Mouse (Mus musculus) heart, adult 9 months (tissue): ENCODE measurements around the gene Kcnk15.

Experiments used
- DNase-seq, 2 experiments: peaks; one replicate each; pipeline ENCODE4 v3.0.0; 2022; ENCODE audit warnings: low spot score in 2 of 2

Kcnk15 gene

DNA sequence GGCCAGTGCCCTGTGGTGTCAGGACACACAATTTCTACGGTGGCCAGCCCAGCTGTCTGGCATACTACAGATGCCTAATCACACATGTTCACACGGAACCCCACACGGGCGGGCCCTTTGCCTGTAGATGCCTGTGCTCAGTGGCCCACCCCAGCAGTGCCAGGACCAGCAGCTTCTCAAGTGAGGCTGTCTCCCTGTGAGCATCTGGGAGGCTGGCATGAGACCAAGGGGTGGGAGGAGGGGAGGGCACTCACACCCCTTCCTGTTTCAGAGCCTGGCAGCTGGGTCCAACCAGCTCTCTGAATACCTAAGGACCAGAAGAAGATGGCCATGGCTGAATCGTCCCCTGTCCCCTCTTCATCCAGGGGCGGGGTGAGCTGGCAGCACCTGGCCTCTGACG lies 22.0 kb downstream of the Kcnk15 start:
- no peak for DNase-seq

- DNase-seq = no peak
Observed at GRCm38 (mm10) chr2:163876830-163877498, 23.5 kb downstream of the Kcnk15 start.

GRCm38 (mm10) chr2:163880891-163881290 lies 27.4 kb downstream of the Kcnk15 start:
- DNase-seq = no peak

GRCm38 (mm10) chr2:163882859-163883652 lies 29.6 kb downstream of the Kcnk15 start:
- no peak for DNase-seq

DNA sequence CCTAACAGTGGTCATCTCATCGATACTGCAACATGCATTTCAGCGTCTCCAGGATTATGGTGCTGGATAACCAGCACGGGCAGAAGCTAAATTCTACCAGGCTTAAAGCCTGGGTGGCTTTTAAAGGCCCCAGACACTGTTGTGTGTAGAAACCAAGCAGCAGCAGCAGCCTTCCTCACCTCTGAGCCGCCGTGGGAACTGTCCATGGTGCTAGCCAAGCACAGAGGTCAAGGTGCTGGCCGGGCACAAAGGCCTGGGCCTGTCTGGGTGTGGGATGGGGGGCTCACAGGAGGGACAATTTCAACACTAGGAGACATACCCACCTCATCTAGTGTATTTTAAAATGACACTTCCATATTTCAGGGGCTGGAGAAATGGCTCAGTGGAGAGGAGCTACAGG lies 36.0 kb downstream of the Kcnk15 start:
- DNase-seq = no peak

GRCm38 (mm10) chr2:163890586-163890985 lies 37.1 kb downstream of the Kcnk15 start:
- no peak for DNase-seq

- DNase-seq = no peak
Observed at GRCm38 (mm10) chr2:163891271-163891670, 37.8 kb downstream of the Kcnk15 start.

DNA sequence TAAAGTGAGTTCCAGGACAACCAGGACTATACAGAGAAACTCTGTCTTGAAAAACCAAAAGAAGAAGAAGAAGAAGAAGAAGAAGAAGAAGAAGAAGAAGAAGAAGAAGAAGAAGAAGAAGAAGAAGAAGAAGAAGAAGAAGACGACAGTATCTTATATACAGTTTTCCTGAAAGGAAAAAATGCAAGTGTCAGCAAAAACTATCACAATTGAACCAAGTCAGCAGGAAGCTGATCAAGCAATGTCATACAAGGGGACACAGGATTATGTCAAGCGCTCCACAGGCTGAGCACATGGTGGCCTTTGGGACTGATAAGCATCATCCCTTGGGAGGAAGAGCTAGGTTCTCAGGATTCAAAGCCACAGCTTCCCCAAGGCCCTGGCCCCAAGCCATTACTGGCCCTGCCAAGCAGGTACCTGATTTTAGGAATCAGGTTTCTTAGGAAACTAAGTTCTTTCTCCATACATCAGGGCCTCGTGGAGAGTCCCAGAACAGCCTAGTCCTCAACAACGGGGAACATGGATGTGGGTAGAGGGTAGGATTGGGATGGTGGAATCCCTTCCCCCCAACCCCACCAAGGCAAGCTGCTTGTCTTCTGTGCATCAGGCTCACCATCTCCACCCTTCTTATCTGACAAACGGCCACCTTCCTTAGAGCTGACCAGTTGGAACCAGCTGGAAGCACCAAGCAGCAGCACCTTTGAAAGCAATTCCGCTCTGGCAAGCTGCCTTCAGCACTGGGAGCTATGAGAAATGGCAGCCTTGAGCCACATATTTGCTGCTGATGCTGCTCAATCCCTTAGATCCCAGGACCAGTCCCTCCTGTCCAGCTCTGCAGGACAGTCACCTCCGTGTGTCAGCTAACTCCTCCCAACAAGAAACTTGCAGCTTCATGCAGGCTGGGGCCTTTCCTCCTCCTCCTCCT lies 40.3 kb downstream of the Kcnk15 start:
- no peak for DNase-seq

DNA sequence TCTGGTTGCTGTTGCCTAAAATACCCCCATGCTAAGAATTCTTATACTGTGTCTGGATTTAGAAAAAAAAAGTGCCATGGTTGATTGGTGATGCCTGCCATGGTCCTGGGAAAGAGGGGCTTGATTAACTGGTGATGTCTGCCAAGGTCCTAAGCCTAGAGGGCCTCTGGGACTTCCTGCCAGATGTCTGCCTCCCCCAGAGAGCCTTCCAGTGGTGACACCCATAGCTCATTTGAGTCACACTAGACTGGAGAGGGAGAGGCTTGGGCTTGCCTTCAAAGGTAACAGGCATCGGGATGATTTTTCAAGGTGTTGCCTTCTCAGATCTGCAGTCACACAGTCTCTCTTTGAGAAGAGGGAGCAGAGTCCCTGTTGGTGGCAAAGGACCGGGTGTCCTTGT lies 41.7 kb downstream of the Kcnk15 start:
- no peak for DNase-seq

DNA sequence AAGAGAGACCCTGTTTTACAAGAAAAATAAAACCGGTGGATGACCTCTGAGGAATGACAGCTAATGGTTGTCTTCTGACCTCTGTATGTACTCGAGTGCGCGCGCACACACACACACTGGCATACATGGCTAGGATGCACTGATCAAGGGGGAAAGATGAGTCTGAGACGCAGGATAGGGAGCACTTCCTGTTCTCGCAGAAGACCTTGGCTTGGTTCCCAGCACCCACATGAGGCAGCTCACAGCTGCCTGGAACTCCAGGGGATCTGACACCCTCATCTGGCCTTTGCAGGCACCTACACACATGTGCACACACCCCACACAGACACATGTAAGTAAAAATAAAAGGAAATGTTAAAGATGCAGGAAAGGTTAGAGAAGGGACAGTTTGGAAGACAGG lies 43.6 kb downstream of the Kcnk15 start:
- DNase-seq = no peak

DNA sequence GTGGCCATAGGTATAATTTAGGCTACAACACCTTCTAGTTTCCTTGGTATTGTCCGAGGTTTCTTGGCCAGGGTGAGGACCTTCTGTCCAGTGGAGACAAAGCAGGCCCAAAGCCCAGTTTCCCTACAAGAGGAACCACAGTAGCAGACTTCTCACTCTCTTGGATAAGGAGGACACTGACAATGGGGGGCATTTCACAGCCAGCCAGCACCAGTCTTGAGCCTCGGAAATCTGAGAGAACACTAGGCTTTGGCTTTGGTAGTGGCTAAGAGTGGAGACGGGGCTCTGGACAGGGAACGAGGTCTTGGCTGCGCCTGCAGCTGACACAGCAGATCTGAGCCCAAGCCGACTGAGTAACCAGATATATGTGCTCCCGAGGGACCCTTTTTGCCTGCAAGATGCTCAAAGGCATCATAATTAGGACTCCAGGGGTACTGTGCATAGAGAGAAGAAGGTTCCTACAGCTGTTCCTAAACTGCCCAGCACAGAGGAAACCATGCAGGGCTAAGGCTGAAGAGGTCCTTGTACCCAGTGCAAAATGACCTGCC lies 44.6 kb downstream of the Kcnk15 start:
- no peak for DNase-seq

DNA sequence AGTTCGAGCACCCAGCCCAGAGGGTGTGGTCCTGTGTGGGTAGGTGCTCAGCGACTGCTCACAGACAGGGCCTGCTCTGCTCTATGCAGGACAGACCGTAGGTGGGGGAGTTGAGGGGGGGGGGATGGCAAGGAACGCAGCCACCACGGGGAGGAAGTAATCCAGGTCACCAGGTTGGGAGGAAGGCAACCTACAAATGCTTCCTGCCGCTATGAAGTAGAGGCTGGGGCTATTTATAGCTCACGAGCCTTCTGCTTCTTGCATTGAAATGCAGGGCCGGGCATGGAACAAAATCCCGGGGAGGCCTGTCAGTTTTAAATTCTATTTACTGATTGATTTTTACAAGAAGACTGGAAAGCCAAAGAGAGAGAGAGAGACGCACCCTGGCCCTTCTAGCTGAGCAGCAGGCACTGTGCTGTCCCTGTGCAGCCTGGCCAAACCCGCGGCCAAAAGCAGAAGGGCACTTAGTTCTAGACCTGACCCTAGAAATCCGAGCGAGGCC lies 46.5 kb downstream of the Kcnk15 start:
- no peak for DNase-seq

DNA sequence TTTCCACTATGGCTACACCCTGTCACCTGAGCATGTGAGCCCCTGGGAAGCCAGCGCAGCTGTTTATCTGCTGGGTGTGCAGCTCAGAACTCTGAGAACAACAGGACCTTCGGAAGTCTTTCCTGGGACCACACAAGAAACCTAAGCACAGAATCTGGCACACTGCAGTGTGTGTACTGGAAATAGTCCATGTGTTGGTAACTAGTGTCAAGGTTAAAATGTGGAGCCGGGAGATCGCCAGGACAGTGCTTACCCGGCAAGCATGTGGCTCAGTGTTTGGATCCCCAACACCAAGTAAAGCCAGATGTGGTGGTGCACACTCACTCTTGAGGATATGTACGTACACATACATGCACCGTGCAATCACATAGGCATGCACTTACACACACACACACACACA lies 47.6 kb downstream of the Kcnk15 start:
- DNase-seq = no peak

DNA sequence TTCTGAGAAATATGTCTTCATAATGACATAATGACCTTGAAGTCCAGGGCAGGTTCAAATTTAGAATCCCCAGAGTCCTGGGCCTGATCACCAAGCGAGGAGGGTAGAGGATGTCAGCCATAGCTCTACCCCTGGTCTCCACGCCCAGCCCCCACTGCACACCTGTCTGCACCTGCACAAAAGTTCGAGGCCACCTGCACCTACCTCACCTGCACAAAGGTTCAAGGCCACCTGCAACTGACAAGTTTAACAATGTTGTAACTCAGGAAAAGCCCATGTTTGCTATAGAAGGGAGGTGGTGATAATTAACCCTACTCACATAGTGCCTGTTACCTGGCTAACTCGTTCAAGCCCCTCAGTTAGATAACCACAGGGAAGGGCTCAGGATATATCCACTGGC lies 49.0 kb downstream of the Kcnk15 start:
- no peak for DNase-seq

DNA sequence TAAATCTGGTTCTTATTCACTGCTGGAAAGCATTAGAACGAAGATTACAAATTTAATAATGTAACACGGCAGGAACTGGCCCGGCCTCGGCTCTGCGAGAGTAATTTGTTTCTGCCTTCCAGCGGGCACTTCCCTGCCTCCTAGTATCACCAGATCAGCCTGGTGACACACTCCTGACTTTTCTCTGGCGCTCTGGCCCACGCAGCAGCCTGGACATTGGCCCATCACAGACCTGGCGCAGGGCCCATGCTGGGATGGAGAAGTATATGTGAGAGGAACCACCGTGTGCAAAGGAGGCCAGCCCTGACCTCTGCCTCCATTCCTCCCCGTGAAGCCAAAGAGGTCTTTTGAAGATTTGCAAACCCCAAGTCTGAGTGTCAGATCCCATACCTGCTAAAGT lies 50.0 kb downstream of the Kcnk15 start:
- no peak for DNase-seq

- DNase-seq = no peak
Observed at GRCm38 (mm10) chr2:163904323-163904722, 50.9 kb downstream of the Kcnk15 start.

DNA sequence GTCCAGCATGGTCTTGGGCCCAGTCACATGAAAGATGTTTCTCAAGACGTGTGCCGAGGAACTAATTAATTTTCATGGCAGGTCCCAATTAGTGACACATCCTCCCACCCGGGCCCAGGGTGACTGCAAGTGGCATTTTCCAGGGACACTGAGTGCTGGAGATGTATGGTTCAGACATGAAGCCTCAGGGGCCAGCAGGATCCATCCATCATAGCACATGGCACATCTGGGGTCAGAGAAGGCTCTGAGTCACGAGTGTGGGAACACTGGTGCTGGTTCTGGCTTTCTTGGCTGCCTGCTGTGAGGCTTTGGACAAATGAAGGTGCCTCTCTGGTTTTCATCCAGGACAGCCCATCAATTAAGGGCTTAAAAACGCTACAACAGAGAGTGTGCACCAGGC lies 53.7 kb downstream of the Kcnk15 start:
- no peak for DNase-seq
